Mouse (Mus musculus): Measurements from ENCODE around the gene Sema6d.

DNA sequence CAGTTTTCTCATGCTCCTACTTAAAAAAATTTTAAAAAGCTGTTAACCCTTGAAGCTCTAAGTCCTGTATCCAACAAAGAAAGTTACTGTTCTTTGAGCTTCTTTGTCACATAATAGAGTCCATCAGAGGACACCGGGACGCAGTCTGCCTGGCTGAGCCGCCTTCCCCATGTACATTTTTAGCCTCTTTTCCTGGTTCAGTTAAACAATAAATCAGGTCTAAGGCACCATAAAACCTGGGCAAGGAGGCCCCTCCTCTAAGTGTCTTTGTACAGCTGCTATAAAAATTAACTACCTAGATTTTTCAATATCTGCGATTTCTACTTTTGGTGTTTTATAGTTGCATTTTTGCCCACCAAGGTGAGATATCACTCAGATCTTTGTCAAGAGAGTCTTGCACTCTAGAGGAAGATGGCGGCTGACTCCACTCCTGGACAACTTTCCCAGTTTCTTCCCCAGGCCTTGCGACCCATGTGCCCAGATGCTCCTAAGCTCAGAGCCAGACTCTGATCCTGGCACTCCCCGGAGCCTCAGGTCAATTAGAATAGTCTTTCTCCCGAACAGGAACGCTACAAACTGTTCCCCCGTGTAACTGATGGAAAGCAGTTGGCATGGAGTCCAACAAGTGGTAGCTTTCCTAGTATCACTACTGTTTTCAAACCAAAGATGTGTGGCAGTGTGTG, 534.6 kb downstream of the Sema6d start:
- no peak for TF ChIP-seq CTCF (conservative IDR thresholded peaks at IDR 0.05; ENCODE audit: insufficient read depth, insufficient read length, low read depth, low read length)
- no peak for TF ChIP-seq POLR2A (IDR thresholded peaks at IDR 0.05; ENCODE audit: low read depth, low read length)
